Mouse (Mus musculus): ENCODE measurements around the gene Pex10.
A peak's percentile ranks its signal among the peaks of the same experiment; 100 is the strongest.

The Pex10 gene

DNA sequence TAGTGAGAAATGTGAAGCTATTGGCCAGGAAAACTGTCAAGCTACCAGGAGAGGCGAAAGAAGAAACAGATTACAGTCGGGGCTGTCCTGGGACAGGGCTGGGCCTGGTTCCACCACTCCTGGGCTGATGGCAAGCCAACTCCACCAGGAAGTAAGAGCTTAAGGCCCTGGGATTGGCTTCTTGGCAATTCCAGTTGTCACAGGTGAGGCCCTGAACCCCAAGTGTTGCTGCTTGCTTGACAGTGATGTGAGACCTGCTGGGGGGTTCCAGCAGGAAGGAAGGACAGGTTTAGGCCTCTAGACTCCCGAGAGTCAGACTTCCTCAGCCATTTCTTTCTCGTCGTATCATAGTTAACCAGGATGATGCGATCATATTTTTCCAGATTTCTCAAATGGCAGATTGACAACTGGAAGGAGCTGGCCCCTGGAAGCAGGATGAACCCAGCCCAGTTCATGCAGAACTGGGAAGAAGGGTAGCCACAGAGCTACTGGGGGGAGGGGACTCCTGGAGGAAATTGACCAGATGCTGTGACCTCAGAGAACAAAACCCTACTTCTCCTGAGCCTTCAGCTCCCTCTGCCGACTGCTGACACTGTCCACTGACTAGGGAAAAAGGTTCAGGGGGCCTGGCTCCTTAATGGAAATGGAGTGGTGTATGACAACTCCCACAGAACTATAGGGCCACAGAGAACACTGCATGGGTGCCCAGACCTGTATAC lies 26.8 kb downstream of the Pex10 start:
- DNase-seq (ENCODE audit: low read depth) = no peak

DNA sequence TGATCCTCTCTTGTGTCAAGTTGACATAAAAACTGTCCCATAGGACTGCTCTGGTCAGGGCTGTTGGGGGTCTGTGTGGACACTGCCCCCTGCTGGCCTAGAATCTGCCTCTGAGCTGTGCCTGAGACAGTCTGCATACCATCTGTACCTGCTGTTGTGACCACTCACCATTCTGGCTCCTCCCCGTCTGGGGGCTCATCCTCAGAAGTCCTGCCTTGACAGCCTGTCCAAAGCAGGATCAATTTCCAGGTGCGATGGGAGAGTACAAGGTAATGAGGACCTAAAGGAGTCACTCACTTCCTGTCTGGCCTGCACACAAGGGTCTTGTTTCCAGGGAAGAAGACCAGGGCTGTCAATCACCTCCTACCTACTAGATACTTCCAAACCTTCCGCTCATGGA lies 27.7 kb downstream of the Pex10 start:
- peak; percentile 77 for DNase-seq (ENCODE audit: low read depth)

DNA sequence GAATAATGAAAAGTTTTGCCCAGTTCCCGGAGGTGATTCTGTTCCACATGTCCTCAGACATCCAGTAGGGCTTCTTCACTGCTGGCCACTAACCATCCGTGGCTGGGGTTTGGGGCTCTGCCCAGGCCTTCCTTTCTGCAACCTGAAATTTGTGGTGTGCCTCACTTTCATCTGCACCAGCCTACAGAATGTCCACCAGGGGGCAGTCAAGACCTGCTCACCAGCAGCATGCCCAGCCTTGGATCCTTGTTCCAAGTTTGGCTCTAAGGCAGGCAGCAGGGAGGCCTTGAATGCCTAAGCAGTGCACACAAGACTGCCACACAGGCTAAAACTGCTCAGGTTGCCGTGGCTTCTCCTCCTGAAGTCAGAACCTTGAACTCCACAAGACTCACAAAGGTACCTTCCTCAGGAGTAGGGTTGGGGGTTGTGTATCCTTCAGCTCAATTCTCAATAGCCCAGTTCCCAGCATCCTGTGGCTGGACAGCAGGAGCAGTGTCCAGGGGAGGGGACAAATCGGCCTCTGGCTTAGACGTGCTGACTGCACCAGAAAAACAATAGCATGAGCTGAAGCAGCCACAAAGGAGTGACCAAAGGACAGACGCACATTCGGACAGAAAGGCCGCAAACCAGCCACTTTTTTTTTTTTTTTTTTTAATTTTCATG lies 28.6 kb downstream of the Pex10 start:
- peak; percentile 93 for DNase-seq (ENCODE audit: low read depth)

DNA sequence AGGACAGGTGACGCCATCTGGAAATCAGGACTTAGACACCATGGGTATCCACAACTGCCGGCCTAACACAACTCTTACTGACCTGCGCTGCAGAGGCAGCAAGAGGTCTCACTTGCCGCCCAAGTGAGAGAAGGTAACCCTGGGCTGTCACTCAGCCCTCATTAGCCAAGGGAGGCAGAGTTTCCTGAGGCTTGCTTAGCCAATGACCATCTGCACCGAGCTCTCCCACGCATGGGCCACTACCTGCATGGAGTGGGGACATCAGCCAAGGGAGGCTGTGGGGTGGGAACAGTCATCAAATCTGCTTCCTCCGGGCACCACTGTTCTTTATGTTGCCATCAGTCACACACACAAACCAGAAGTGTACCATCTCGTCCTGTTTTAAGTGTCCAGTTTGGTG lies 29.2 kb downstream of the Pex10 start:
- DNase-seq (ENCODE audit: low read depth) = no peak

DNA sequence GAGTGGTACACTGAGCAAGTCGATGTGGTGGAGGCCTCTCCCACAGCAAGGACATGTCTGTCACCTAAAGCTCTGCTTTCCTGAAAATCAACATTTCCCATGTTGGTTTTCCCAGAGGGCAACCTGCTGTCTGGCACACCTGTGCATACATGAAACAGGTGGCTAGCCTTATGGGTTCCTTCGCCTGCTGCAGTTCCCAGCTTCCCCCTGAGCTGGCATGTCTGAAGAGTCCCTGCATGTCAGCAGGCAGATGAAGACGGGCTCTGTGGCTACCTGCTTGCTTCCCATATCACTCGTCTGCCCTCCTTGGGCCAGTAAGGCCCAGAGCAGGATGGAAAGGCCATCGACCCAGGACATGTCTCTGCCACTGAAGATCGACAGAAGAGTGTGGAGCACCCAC lies 30.6 kb downstream of the Pex10 start:
- DNase-seq (ENCODE audit: low read depth) = no peak

DNA sequence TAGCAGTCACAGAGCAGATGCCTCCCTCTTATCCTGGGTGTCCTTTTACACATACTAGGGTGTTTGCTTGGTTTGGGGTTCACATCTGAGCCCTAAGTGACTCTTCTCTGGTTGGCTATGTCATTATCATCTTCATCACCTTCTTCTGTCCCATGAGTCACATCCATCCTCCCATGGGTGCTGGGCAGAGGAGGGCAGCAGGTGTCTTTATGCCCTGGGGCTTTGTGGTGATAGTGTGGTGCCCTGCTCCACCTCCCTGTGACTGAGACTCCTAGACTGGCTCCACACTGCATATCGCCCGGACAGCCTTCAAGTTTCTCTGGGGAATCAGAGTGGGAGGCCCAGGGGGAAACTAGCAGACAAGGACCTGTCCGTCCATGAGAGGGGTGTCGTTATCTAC lies 31.8 kb downstream of the Pex10 start:
- DNase-seq (ENCODE audit: low read depth) = no peak

DNA sequence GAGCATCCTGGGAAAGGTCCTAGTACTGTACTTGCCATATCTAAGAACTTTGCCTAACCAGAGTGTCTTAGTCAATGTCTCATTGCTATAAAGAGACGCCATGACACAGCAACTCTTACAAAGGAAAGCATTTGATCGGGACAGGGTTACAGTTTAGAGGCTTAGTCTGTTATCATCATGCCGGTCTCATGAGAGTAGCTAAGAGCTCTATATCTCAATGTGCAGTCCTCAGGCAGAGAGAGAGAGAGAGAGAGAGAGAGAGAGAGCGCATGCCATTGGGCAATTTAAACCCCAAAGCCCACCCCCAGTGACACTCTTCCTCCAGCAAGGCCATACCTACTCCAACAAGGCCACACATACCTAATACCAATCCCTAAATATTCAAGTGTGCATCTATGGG lies 41.1 kb downstream of the Pex10 start:
- no peak for DNase-seq (ENCODE audit: low read depth)

DNA sequence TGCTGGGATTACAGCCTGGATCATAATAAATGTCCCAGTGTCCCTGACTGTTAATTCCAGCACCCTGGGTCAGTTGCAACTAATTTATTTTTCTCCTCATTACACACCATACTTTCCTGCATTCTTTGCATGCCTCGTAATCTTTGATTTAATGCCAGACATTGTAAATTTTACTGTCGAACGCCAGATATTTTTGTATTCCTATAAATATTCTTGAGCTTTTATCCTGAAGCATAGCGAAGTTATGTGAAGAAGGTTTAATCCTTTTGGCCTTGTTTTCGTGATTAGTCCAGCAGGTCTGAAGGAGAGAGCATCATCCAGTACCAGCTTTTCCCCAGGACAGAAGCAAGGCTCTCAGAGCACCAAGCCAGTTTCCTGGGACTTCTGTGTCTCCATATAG lies 42.7 kb downstream of the Pex10 start:
- DNase-seq (ENCODE audit: low read depth) = no peak

DNA sequence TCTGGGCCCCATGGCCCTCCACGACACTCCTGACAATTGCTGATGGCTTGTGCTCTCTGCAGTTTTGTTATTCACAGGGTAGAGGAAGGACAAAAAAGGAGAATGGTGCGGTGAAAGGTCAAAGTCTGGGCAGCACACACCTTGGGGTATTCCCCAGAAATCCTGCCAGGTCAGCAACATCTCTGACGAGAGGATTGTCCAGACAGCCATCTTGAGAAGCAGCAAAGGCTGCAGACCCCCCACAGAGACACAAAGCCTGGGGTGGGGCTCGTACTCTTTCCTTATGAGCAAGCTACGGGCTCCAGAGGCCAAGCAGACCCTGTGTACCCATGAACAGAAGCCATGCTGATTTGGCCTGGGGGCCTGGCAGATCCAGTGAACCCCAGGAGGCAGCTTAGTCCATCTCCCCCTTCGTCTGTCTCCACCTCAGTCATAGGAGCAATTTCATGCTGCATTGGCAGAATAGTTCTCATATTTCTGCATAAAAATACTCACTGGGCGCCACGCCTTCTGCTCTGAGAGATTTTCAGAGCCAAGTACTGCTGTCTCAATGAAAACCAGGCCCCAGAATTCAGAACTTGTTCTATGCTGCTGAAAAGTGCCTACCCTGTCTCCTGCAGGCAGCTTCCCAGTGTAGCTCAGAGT lies 47.1 kb downstream of the Pex10 start:
- DNase-seq (ENCODE audit: low read depth) = no peak

DNA sequence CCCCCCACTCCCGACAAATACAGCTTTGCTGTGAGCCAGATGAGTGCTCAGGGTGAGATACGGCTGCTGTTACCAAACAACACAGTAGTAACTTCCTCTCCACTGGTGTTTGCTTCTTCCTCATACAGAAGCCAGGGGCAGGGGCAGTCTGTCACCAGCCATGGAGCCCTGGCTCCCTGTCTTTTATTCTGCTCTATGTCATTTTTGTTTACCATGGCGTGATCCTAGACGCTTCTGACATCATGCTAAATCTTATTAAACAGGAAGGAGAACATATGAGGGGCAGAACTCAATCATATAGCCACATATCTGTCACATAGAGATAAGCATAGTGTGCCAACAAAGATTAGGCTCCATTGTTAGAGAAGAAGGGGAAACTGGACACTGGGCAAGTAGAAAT lies 49.8 kb downstream of the Pex10 start:
- DNase-seq (ENCODE audit: low read depth) = no peak

DNA sequence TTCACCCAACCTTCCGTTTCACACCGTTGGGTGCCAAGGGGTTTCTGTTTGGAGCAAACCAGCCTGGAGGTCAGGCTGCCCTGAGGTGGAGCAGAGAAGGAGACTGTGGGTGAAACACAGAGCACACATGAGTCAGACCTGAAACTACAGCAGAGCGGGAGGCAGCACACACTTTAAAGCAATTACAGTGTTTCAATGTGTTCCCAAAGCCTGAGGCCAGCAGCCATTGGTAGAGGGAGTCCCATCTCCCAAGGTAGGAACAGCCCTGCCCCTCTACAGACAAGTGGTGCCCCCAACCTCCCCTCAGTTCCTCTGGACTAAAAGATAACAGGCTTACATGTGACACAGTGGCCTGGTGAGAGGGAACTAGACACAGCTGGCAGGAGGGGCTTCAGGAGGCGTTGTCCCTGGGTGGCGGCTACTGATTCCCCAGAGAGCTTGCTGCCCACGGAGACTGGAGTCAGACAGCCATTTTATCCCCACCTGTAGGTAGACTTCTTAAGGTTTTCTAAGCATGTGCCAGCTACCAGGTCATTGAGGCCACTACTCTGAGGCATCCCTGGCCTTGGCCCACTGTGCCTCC lies 50.7 kb downstream of the Pex10 start:
- DNase-seq (ENCODE audit: low read depth) = no peak

DNA sequence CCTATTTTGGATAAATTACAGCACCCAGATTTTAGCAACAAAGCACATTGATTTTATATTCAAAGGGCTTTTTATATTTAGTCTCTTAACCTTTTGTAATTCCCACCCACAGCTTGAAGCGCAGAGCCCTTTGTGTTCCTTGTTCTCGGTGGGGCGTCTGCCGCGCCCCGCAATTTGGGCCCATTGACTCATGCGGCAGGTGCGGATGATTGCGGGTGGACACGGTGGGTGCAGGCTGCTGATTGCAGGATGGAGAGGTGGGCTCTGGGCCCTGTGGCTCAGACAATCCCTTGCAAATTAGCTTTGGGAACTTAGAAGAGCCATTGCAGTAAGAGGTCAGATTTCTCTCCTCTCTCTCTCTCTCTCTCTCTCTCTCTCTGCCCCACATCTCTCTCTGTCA lies 51.5 kb downstream of the Pex10 start:
- no peak for DNase-seq (ENCODE audit: low read depth)

DNA sequence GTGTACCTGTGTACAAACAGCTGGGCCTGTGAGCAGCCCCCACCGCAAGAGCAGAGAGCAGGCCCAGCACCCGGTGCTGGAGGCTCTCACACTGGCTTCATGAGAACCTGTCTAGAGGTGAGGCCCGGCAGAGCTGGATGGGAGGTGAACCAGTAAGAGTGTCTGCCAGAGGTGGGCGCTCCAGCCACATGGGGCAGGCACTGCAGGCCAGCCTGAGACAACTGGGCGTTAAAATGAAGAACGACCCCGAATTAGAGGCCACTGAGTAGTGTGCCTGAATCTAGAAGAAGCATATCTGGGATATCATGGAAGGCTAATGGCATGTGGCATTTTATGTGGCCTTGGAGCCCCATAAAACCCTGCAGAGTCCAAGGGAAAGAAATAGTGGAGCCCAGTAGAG lies 53.2 kb downstream of the Pex10 start:
- no peak for DNase-seq (ENCODE audit: low read depth)

DNA sequence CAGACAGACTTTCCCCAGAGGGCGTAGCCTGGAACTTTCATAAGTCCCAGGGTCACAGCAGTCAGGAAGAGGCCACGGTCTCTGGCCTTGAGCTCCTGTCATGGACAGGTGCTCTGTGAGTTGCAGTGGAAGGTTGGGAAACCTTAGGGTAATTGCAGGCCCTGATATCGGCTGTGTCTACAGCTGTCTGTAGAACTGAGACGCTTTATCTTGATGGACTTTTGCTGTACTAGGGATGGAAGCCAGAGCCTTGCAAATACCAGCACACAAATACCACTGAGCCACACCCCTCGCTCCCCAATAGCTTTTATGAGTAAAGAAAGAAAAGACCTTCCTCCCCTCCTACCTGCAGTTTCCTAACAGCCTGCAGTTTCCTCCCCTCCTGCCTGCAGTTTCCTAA lies 53.8 kb downstream of the Pex10 start:
- no peak for DNase-seq (ENCODE audit: low read depth)

DNA sequence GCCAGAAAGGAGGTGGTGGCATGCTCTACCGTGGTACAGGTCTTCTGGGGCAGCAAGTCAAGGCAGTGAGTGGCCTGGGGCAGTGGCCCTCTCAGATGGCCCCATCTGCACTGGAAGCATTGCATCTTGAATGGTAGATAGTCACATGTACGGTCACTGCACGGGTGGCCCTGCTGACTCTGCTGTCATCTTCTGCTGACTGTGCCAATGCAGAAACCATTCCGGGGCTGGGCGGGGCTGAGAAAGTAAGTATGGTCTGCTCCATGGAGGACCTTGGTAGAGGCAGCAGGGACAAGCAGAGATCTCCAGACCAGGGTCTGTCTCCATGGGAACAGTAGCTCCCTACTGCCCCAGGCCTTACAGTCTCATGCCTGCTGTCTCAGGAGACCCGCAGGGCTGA lies 54.4 kb downstream of the Pex10 start:
- DNase-seq (ENCODE audit: low read depth) = no peak
